Mouse (Mus musculus) liver, embryonic 14 days (tissue): ENCODE data around the gene Zfpl1. TPM values are rescaled to one million over a fixed set of nuclear protein-coding genes. Genes with fewer than 3 reads are reported as not detected.

Experiments used
- polyA plus RNA-seq: library from polyadenylated mRNA; depleted of rRNA; stranded (reverse); fragments of >200 nt; gene quantifications from 2 replicates; pipeline ENCODE4 v1.2.3, GENCODE M21; 2012; rRNA removed

Zfpl1 gene
- 17.3 and 21.2 TPM in 2 replicates for polyA plus RNA-seq

GRCm38 (mm10) chr19:6084478-6085248 lies at the start of gene Zfpl1, which contains the start of gene Cdca5:
Gene Zfpl1, minus strand, starts transcription at chr19:6084956.
Gene Cdca5, plus strand, starts transcription at chr19:6084983.

GRCm38 (mm10) chr19:6127760-6128341 lies 43.1 kb upstream of the Zfpl1 start, which contains the start of gene Snx15:
Gene Snx15, minus strand, starts transcription at chr19:6128304.

GRCm38 (mm10) chr19:6117986-6118676 lies 33.4 kb upstream of the Zfpl1 start, which contains the start of gene Sac3d1:
Gene Sac3d1, minus strand, starts transcription at chr19:6118650.

GRCm38 (mm10) chr19:6105586-6105985 lies 20.8 kb upstream of the Zfpl1 start, which contains the start of gene Naaladl1:
Gene Naaladl1, plus strand, starts transcription at chr19:6105782.

GRCm38 (mm10) chr19:6094119-6094518 lies 9.4 kb upstream of the Zfpl1 start, which contains the start of gene AC131692.1:
Gene AC131692.1, plus strand, starts transcription at chr19:6094419.

GRCm38 (mm10) chr19:6082156-6082555 lies 2.6 kb downstream of the Zfpl1 start, which contains the start of gene Gm28374:
Gene Gm28374, minus strand, starts transcription at chr19:6082256.

GRCm38 (mm10) chr19:6079983-6080480 lies 4.7 kb downstream of the Zfpl1 start, which contains the start of gene Tmem262:
Gene Tmem262, plus strand, starts transcription at chr19:6080033.

GRCm38 (mm10) chr19:6076564-6077393 lies 8.0 kb downstream of the Zfpl1 start, which contains the start of gene Vps51:
Gene Vps51, minus strand, starts transcription at chr19:6077231.

GRCm38 (mm10) chr19:6067724-6068415 lies 16.9 kb downstream of the Zfpl1 start, which contains the start of gene Tm7sf2:
Gene Tm7sf2, minus strand, starts transcription at chr19:6068373.

GRCm38 (mm10) chr19:6061021-6061533 lies 23.7 kb downstream of the Zfpl1 start, which contains the start of gene Znhit2:
Gene Znhit2, plus strand, starts transcription at chr19:6061192.

GRCm38 (mm10) chr19:6057313-6058096 lies 27.3 kb downstream of the Zfpl1 start, which contains the start of the genes Mrpl49 and Fau:
Gene Mrpl49, minus strand, starts transcription at chr19:6057785.
Gene Fau, plus strand, starts transcription at chr19:6057844.

GRCm38 (mm10) chr19:6046294-6047153 lies 38.2 kb downstream of the Zfpl1 start, which contains the start of gene Syvn1:
Gene Syvn1, plus strand, starts transcription at chr19:6046576.

Other genes starting within 250 kb of the Zfpl1 start
- 5.5 and 7.0 TPM in 2 replicates for gene Frmd8, start 209.7 kb downstream of the Zfpl1 start, polyA plus RNA-seq
- gene Slc25a45, start 207.1 kb downstream of the Zfpl1 start, polyA plus RNA-seq, result 5.2 and 7.1 TPM in 2 replicates
- gene Tigd3, start 190.8 kb downstream of the Zfpl1 start, polyA plus RNA-seq, result 2.2 and 2.7 TPM in 2 replicates
- 31.1 and 35.5 TPM in 2 replicates for gene Dpf2, start 171.9 kb downstream of the Zfpl1 start, polyA plus RNA-seq
- 2.2 and 2.3 TPM in 2 replicates for gene Cdc42ep2, start 160.1 kb downstream of the Zfpl1 start, polyA plus RNA-seq
- gene Pola2, start 120.8 kb downstream of the Zfpl1 start, polyA plus RNA-seq, result 55.8 and 62.7 TPM in 2 replicates
- not detected in 2 replicates for gene Slc22a20, start 98.8 kb downstream of the Zfpl1 start, polyA plus RNA-seq
- 24.8 and 29.9 TPM in 2 replicates for gene Capn1, start 69.1 kb downstream of the Zfpl1 start, polyA plus RNA-seq
- gene Syvn1, start 38.4 kb downstream of the Zfpl1 start, polyA plus RNA-seq, result 8.8 and 11.9 TPM in 2 replicates
- gene Mrpl49, start 27.2 kb downstream of the Zfpl1 start, polyA plus RNA-seq, result 28.3 and 34.1 TPM in 2 replicates
- gene Fau, start 27.1 kb downstream of the Zfpl1 start, polyA plus RNA-seq, result 961 and 1,008 TPM in 2 replicates
- gene Znhit2, start 23.8 kb downstream of the Zfpl1 start, polyA plus RNA-seq, result 13.5 and 15.6 TPM in 2 replicates
- gene Tm7sf2, start 16.6 kb downstream of the Zfpl1 start, polyA plus RNA-seq, result 29.2 and 36.4 TPM in 2 replicates
- gene Vps51, start 7.7 kb downstream of the Zfpl1 start, polyA plus RNA-seq, result 20.8 and 25.0 TPM in 2 replicates
- 0.06 TPM in 1 of 2 replicates, not detected in the other for gene Tmem262, start 4.9 kb downstream of the Zfpl1 start, polyA plus RNA-seq
- gene Gm28374, start 2.7 kb downstream of the Zfpl1 start, polyA plus RNA-seq, result 0.17 and 0.19 TPM in 2 replicates
- 22.5 and 26.6 TPM in 2 replicates for gene Cdca5, start within 50 bp of the Zfpl1 start, polyA plus RNA-seq
- 0.50 and 0.53 TPM in 2 replicates for gene AC131692.1, start 9.5 kb upstream of the Zfpl1 start, polyA plus RNA-seq
- 4.2 and 4.4 TPM in 2 replicates for gene Naaladl1, start 20.8 kb upstream of the Zfpl1 start, polyA plus RNA-seq
- 15.7 and 17.5 TPM in 2 replicates for gene Sac3d1, start 33.7 kb upstream of the Zfpl1 start, polyA plus RNA-seq
- 37.2 and 41.0 TPM in 2 replicates for gene Snx15, start 43.3 kb upstream of the Zfpl1 start, polyA plus RNA-seq
- gene Batf2, start 56.0 kb upstream of the Zfpl1 start, polyA plus RNA-seq, result 0.27 and 0.37 TPM in 2 replicates
- gene Arl2, start 56.6 kb upstream of the Zfpl1 start, polyA plus RNA-seq, result 22.1 and 23.4 TPM in 2 replicates
- not detected in 2 replicates for gene Majin, start 99.4 kb upstream of the Zfpl1 start, polyA plus RNA-seq
- 0.07 and 0.08 TPM in 2 replicates for gene Gpha2, start 141.4 kb upstream of the Zfpl1 start, polyA plus RNA-seq
- gene Ppp2r5b, start 150.9 kb upstream of the Zfpl1 start, polyA plus RNA-seq, result 2.7 and 2.8 TPM in 2 replicates
- 4.1 and 5.0 TPM in 2 replicates for gene Atg2a, start 156.7 kb upstream of the Zfpl1 start, polyA plus RNA-seq
- 64.9 and 71.3 TPM in 2 replicates for gene Ehd1, start 191.8 kb upstream of the Zfpl1 start, polyA plus RNA-seq
- 2.0 TPM in 2 replicates for gene Cdc42bpg, start 221.5 kb upstream of the Zfpl1 start, polyA plus RNA-seq